Mouse (Mus musculus): ENCODE measurements around the gene Utrn. TPM values are rescaled to one million over a fixed set of nuclear protein-coding genes. Genes with fewer than 3 reads are reported as not detected.

Gene Utrn
- polyA plus RNA-seq, 1 experiment: 33.5 TPM

GRCm38 (mm10) chr10:12736861-12737835 is 132.0 kb downstream of the Utrn start:
- Histone ChIP-seq H3K4me1 (ENCODE audit: control insufficient read depth, insufficient read depth, low read length) (no peaks in the 10 kb centered on the region; the same call in 1 of the 2 replicates), H3K27me3 (ENCODE audit: control insufficient read depth, insufficient read depth, low read length) (no peaks in the 10 kb centered on the region), H3K27ac (ENCODE audit: insufficient read depth, low read length) (no peak overlapping the region), H3K4me3 (replicated peaks; ENCODE audit: insufficient read depth, low read depth, low read length) (no peak overlapping the region)
- no peak for DNase-seq
- WGBS: 51% methylated on average over 18 of the region's 18 CpGs
- TF ChIP-seq POLR2A (IDR thresholded peaks at IDR 0.05; ENCODE audit: borderline replicate concordance, insufficient read depth, low read length): no peak

- H3K4me3 ChIP-seq (replicated peaks; ENCODE audit: insufficient read depth, low read depth, low read length): no peak overlapping the region
- no peaks in the 10 kb centered on the region for H3K27me3 ChIP-seq (ENCODE audit: control insufficient read depth, insufficient read depth, low read length)
- TF ChIP-seq CTCF (IDR thresholded peaks at IDR 0.05; ENCODE audit: borderline replicate concordance, insufficient read depth, low read depth, low read length): no peak
- TF ChIP-seq POLR2A (IDR thresholded peaks at IDR 0.05; ENCODE audit: borderline replicate concordance, insufficient read depth, low read length): no peak
- 97% methylated on average over 1 of the region's 1 CpGs for WGBS
- no peak overlapping the region for H3K27ac ChIP-seq (ENCODE audit: insufficient read depth, low read length)
- peaks cover 6% of the 10 kb centered on the region for H3K4me1 ChIP-seq (ENCODE audit: control insufficient read depth, insufficient read depth, low read length)
- DNase-seq: no peak
These were observed 133.5 kb downstream of the Utrn start for GRCm38 (mm10) chr10:12735695-12736094.

- Histone ChIP-seq H3K4me1 (ENCODE audit: control insufficient read depth, insufficient read depth, low read length) (peaks cover 7% of the 10 kb centered on the region), H3K27me3 (ENCODE audit: control insufficient read depth, insufficient read depth, low read length) (no peaks in the 10 kb centered on the region), H3K4me3 (replicated peaks; ENCODE audit: insufficient read depth, low read depth, low read length) (no peak overlapping the region), H3K27ac (ENCODE audit: insufficient read depth, low read length) (no peak overlapping the region)
- WGBS: 35% methylated on average over 5 of the region's 5 CpGs
- peak; percentile 47 to 61 for DNase-seq
- TF ChIP-seq POLR2A (IDR thresholded peaks at IDR 0.05; ENCODE audit: borderline replicate concordance, insufficient read depth, low read length) (no peak), CTCF (IDR thresholded peaks at IDR 0.05; ENCODE audit: borderline replicate concordance, insufficient read depth, low read depth, low read length) (no peak)
These were observed 137.7 kb downstream of the Utrn start for GRCm38 (mm10) chr10:12731459-12731858.

GRCm38 (mm10) chr10:12729635-12730034 is 139.5 kb downstream of the Utrn start:
- Histone ChIP-seq H3K4me1 (ENCODE audit: control insufficient read depth, insufficient read depth, low read length) (peaks cover 12% of the 10 kb centered on the region), H3K27ac (ENCODE audit: insufficient read depth, low read length) (no peak overlapping the region), H3K4me3 (replicated peaks; ENCODE audit: insufficient read depth, low read depth, low read length) (no peak overlapping the region), H3K27me3 (ENCODE audit: control insufficient read depth, insufficient read depth, low read length) (no peaks in the 10 kb centered on the region)
- TF ChIP-seq POLR2A (IDR thresholded peaks at IDR 0.05; ENCODE audit: borderline replicate concordance, insufficient read depth, low read length) (no peak), CTCF (IDR thresholded peaks at IDR 0.05; ENCODE audit: borderline replicate concordance, insufficient read depth, low read depth, low read length) (no peak)
- no peak for DNase-seq
- 96% methylated on average over 1 of the region's 1 CpGs for WGBS

GRCm38 (mm10) chr10:12729033-12729432 is 140.1 kb downstream of the Utrn start:
- H3K27ac ChIP-seq (ENCODE audit: insufficient read depth, low read length): no peak overlapping the region
- H3K4me3 ChIP-seq (replicated peaks; ENCODE audit: insufficient read depth, low read depth, low read length): no peak overlapping the region
- H3K27me3 ChIP-seq (ENCODE audit: control insufficient read depth, insufficient read depth, low read length): no peaks in the 10 kb centered on the region
- TF ChIP-seq POLR2A (IDR thresholded peaks at IDR 0.05; ENCODE audit: borderline replicate concordance, insufficient read depth, low read length) (no peak), CTCF (IDR thresholded peaks at IDR 0.05; ENCODE audit: borderline replicate concordance, insufficient read depth, low read depth, low read length) (no peak)
- WGBS: 96% methylated on average over 5 of the region's 5 CpGs
- H3K4me1 ChIP-seq (ENCODE audit: control insufficient read depth, insufficient read depth, low read length): peaks cover 12% of the 10 kb centered on the region
- no peak for DNase-seq

GRCm38 (mm10) chr10:12727881-12728280 is 141.3 kb downstream of the Utrn start:
- TF ChIP-seq CTCF (IDR thresholded peaks at IDR 0.05; ENCODE audit: borderline replicate concordance, insufficient read depth, low read depth, low read length): no peak
- no peak for TF ChIP-seq POLR2A (IDR thresholded peaks at IDR 0.05; ENCODE audit: borderline replicate concordance, insufficient read depth, low read length)
- no peaks in the 10 kb centered on the region for H3K27me3 ChIP-seq (ENCODE audit: control insufficient read depth, insufficient read depth, low read length)
- H3K4me3 ChIP-seq (replicated peaks; ENCODE audit: insufficient read depth, low read depth, low read length): no peak overlapping the region
- 36% methylated on average over 3 of the region's 3 CpGs for WGBS
- H3K4me1 ChIP-seq (ENCODE audit: control insufficient read depth, insufficient read depth, low read length): peaks cover 12% of the 10 kb centered on the region
- no peak overlapping the region for H3K27ac ChIP-seq (ENCODE audit: insufficient read depth, low read length)
- peak in 1 of 2 experiments; percentile 33 for DNase-seq

GRCm38 (mm10) chr10:12726041-12726608 is 143.0 kb downstream of the Utrn start:
- DNase-seq: peak; percentile 48 to 59
- TF ChIP-seq POLR2A (IDR thresholded peaks at IDR 0.05; ENCODE audit: borderline replicate concordance, insufficient read depth, low read length): no peak
- Histone ChIP-seq H3K27ac (ENCODE audit: insufficient read depth, low read length) (no peak overlapping the region; the same call in 1 of the 2 replicates), H3K4me3 (replicated peaks; ENCODE audit: insufficient read depth, low read depth, low read length) (no peak overlapping the region), H3K4me1 (ENCODE audit: control insufficient read depth, insufficient read depth, low read length) (peaks cover 7% of the 10 kb centered on the region), H3K27me3 (ENCODE audit: control insufficient read depth, insufficient read depth, low read length) (no peaks in the 10 kb centered on the region)
- 27% methylated on average over 13 of the region's 13 CpGs for WGBS
